Mouse (Mus musculus) forebrain, embryonic 14.5 days (tissue): ENCODE results near the gene Elac2. TPM values are rescaled to one million over a fixed set of nuclear protein-coding genes. Genes with fewer than 3 reads are reported as not detected.

Experiments
- ATAC-seq: fragments of 200-750 bp; cut with Nextera tagmentation; 2 replicates; pipeline ENCODE4 v1.8.0; 2017; ENCODE audit warnings: mild to moderate bottlenecking, moderate library complexity
- DNase-seq: peaks from one replicate; pipeline ENCODE4 v3.0.0-alpha.2; 2015; ENCODE audit warnings: low spot score
- H3K27ac ChIP-seq: fragments of 300-500 bp; sonication (generic); 2 replicates; pipeline ENCODE4 v1.5.1; 2014; ENCODE audit warnings: low read depth, mild to moderate bottlenecking, control low read depth, low read length, moderate library complexity
- H3K27me3 ChIP-seq: fragments of 300-500 bp; sonication (generic); replicated peaks from 2 replicates; pipeline ENCODE4 v1.6.1; 2014; ENCODE audit warnings: low read length, control low read depth, mixed read lengths; ENCODE audit not compliant: control insufficient read depth, insufficient read depth
- H3K36me3 ChIP-seq: fragments of 300-500 bp; sonication (generic); 2 replicates; pipeline ENCODE4 v1.6.1; 2014; ENCODE audit warnings: low read length, control low read depth; ENCODE audit not compliant: control insufficient read depth, insufficient read depth
- H3K4me1 ChIP-seq: fragments of 300-500 bp; sonication (generic); 2 replicates; pipeline ENCODE4 v1.6.1; 2014; ENCODE audit warnings: antibody characterized with exemption, low read length, control low read depth; ENCODE audit not compliant: control insufficient read depth, insufficient read depth
- H3K4me2 ChIP-seq: fragments of 300-500 bp; sonication (generic); 2 replicates; pipeline ENCODE4 v1.6.1; 2014; ENCODE audit warnings: mild to moderate bottlenecking, control low read depth, low read length
- H3K4me3 ChIP-seq: fragments of 300-500 bp; sonication (generic); 2 replicates; pipeline ENCODE4 v1.5.1; 2014; ENCODE audit warnings: low read depth, low read length, control low read depth
- H3K9ac ChIP-seq: fragments of 300-500 bp; sonication (generic); 2 replicates; pipeline ENCODE4 v1.6.1; 2014; ENCODE audit warnings: mild to moderate bottlenecking, low read length, control low read depth, moderate library complexity
- H3K9me3 ChIP-seq: fragments of 300-500 bp; sonication (generic); replicated peaks from 2 replicates; pipeline ENCODE4 v1.6.1; 2016; ENCODE audit warnings: low read length, control low read depth, mixed read lengths; ENCODE audit not compliant: control insufficient read depth
- WGBS: fragments of 180-500 bp; shearing (Covaris S2); extraction: QIAGEN DNeasy Blood & Tissue Kit; methylation state at CpG from one replicate; pipeline ENCODE4 v1.1.7; 2014; 5-methylcytosine and 5-hydroxymethylcytosine counted together
- polyA plus RNA-seq: library from polyadenylated mRNA; unstranded; fragments of >200 nt; fragmentation: Nextera tagmentation; extraction: Ambion mirVana; gene quantifications from 2 replicates; pipeline ENCODE4 v1.2.1, GENCODE M21; 2014

The Elac2 gene
- polyA plus RNA-seq, 1 experiment from 2014 or later = 29.1 TPM

DNA sequence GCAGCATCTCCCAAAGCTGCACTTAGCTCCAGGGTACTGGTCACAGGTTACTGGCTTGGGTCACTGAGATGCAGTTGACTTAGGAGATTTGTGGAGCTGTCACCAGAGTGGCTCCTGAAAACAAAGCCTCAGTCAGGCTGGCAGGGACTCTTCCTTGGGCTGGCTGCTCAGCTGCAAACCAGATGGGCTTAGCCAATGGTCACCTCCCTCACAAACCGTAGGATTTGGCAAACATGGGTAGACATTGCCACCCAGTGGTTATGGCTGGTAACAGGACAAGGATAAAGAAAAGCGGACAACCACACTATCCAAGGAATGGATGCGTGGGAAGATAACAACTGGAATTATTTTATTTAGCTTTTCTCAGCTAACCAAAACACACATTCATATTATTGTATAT lies 10.3 kb upstream of the Elac2 start:
- Histone ChIP-seq H3K27me3 (peaks cover 5% of the 10 kb centered on the region; the same call in 1 of the 2 replicates), H3K4me1 (no peaks in the 10 kb centered on the region; the same call in 1 of the 2 replicates), H3K9ac (no peak overlapping the region), H3K4me3 (no peak overlapping the region), H3K27ac (no peak overlapping the region), H3K4me2 (no peak overlapping the region), H3K36me3 (no peaks in the 10 kb centered on the region), H3K9me3 (no peaks in the 10 kb centered on the region)
- peak; percentile 89 for DNase-seq
- peak; percentile 89; the same call in 1 of the 2 replicates for ATAC-seq
- WGBS = 11% methylated on average over 3 of the region's 3 CpGs

DNA sequence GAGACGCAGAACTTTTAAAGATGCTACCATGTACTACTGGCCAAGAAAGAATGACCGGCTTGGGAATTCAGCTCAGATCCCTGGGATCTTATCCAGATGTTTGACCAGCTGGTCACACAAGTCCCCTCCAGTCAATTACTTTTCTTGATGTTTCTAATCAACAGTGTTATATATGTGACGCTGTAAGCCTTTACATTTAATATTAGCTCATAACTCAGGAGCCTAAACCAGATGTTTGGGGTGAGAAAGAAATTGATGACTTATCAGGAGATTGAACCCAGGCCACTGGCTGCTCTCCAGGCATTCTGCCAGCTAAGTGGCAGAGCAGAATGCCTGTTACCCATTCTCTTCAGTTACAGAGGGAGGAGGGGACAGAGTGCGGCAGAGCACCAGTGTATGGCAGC lies 9.9 kb upstream of the Elac2 start:
- DNase-seq (no peak), ATAC-seq (0 out of 2 replicates have a peak, but pooled peaks have one; percentile 29)
- Histone ChIP-seq H3K4me3 (no peak overlapping the region), H3K4me1 (no peaks in the 10 kb centered on the region; the same call in 1 of the 2 replicates), H3K9ac (no peak overlapping the region), H3K36me3 (no peaks in the 10 kb centered on the region), H3K9me3 (no peaks in the 10 kb centered on the region), H3K4me2 (no peak overlapping the region), H3K27ac (no peak overlapping the region), H3K27me3 (peaks cover 5% of the 10 kb centered on the region; the same call in 1 of the 2 replicates)
- 68% methylated on average over 4 of the region's 4 CpGs for WGBS

GRCm38 (mm10) chr11:64971471-64971988 lies 7.3 kb upstream of the Elac2 start:
- Histone ChIP-seq H3K27me3 (peaks cover 5% of the 10 kb centered on the region; the same call in 1 of the 2 replicates), H3K4me3 (no peak overlapping the region), H3K4me1 (no peaks in the 10 kb centered on the region; the same call in 1 of the 2 replicates), H3K4me2 (no peak overlapping the region), H3K36me3 (no peaks in the 10 kb centered on the region), H3K9me3 (no peaks in the 10 kb centered on the region), H3K27ac (no peak overlapping the region), H3K9ac (no peak overlapping the region)
- DNase-seq (no peak), ATAC-seq (no peak)
- WGBS = 73% methylated on average over 3 of the region's 3 CpGs

DNA sequence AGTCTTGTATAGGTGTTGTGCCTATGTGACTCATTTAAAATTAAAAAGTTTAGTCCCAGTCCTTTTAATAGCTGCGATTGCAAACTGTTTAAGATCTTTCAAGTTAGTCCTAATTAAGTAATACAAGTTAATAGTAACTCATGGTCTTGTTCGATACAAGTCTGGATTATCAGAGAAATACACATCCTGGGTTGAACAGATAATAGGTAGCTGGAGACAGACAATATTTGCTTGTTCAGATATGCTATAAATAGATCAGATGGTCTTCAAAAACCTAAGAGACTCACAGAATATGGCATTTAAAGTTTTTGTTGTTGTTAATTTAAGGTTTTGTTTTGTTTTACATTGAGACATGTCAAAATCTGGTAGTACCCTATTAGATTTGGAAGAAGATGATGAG lies 6.4 kb upstream of the Elac2 start:
- no peak for DNase-seq
- Histone ChIP-seq H3K27ac (no peak overlapping the region), H3K27me3 (peaks cover 5% of the 10 kb centered on the region; the same call in 1 of the 2 replicates), H3K4me3 (no peak overlapping the region), H3K9ac (no peak overlapping the region), H3K9me3 (no peaks in the 10 kb centered on the region), H3K36me3 (no peaks in the 10 kb centered on the region), H3K4me2 (no peak overlapping the region), H3K4me1 (no peaks in the 10 kb centered on the region; the same call in 1 of the 2 replicates)
- no peak for ATAC-seq
- WGBS = 77% methylated on average over 2 of the region's 2 CpGs

DNA sequence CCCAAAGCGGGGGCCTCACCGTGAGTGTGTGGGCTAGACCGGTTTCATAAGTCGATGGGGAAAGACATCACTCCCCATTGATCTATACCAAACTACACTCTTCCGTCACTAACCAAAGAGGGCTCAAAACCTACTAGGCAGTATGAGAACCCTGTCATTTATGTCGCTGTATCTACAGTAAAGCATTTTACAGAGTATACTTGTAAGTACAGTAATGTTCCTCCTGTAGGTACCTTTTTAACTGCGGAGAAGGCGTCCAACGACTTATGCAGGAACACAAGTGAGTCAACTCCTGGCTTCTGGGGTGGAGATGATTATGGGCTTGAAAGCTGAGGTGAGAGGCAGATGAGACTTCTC lies 629 bp downstream of the Elac2 start:
- no peaks in the 10 kb centered on the region for H3K27me3 ChIP-seq
- no peak for DNase-seq
- no peaks in the 10 kb centered on the region for H3K9me3 ChIP-seq
- 11% methylated on average over 9 of the region's 9 CpGs for WGBS
- no peak overlapping the region for H3K27ac ChIP-seq
- H3K36me3 ChIP-seq = peaks cover 36% of the 10 kb centered on the region
- peak overlapping the region; percentile 83 for H3K9ac ChIP-seq
- H3K4me3 ChIP-seq = peak overlapping the region; percentile 88
- ATAC-seq = no peak
- peak overlapping the region; percentile 87 for H3K4me2 ChIP-seq
- peaks cover 10% of the 10 kb centered on the region; the same call in 1 of the 2 replicates for H3K4me1 ChIP-seq

- Histone ChIP-seq H3K4me1 (no peaks in the 10 kb centered on the region), H3K4me3 (no peak overlapping the region), H3K27ac (no peak overlapping the region), H3K27me3 (no peaks in the 10 kb centered on the region), H3K9ac (no peak overlapping the region), H3K4me2 (no peak overlapping the region), H3K9me3 (no peaks in the 10 kb centered on the region), H3K36me3 (peaks cover 90% of the 10 kb centered on the region)
- WGBS = 89% methylated on average over 2 of the region's 2 CpGs
- ATAC-seq = no peak
- no peak for DNase-seq
Observed at GRCm38 (mm10) chr11:64988556-64988955, 9.7 kb downstream of the Elac2 start.

- 88% methylated on average over 3 of the region's 3 CpGs for WGBS
- peaks cover 88% of the 10 kb centered on the region for H3K36me3 ChIP-seq
- H3K9ac ChIP-seq = no peak overlapping the region
- H3K27me3 ChIP-seq = no peaks in the 10 kb centered on the region
- ATAC-seq = no peak
- no peaks in the 10 kb centered on the region for H3K9me3 ChIP-seq
- H3K4me2 ChIP-seq = no peak overlapping the region
- no peaks in the 10 kb centered on the region for H3K4me1 ChIP-seq
- no peak for DNase-seq
- no peak overlapping the region for H3K4me3 ChIP-seq
- no peak overlapping the region for H3K27ac ChIP-seq
Observed at GRCm38 (mm10) chr11:64998439-64998838, 19.6 kb downstream of the Elac2 start.

GRCm38 (mm10) chr11:64999685-65000084 lies 20.8 kb downstream of the Elac2 start:
- Histone ChIP-seq H3K4me2 (no peak overlapping the region), H3K36me3 (peaks cover 85% of the 10 kb centered on the region), H3K4me3 (no peak overlapping the region), H3K9ac (no peak overlapping the region), H3K27me3 (no peaks in the 10 kb centered on the region), H3K27ac (no peak overlapping the region), H3K9me3 (no peaks in the 10 kb centered on the region), H3K4me1 (no peaks in the 10 kb centered on the region)
- ATAC-seq = no peak
- WGBS = 42% methylated on average over 5 of the region's 5 CpGs
- no peak for DNase-seq

DNA sequence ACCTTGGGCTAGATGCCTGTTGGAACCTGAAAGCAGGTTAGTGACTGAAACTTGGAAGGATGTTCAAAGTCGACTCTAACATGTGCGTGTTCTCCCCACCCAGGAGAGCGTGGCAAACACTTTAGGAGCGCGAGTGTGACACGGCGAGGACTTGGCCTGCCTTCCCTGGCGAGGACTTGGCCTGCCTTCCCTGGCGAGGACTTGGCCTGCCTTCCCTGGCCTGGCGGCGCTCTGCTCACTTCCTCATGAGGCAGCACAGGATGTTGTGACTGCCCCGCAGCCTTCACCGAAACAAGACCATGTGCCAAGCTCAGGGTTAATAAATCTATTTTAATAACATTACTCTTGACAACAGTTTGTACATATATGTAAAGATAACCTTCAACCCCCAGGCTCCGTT lies 22.9 kb downstream of the Elac2 start:
- Histone ChIP-seq H3K4me3 (no peak overlapping the region), H3K9ac (no peak overlapping the region), H3K9me3 (no peaks in the 10 kb centered on the region), H3K4me2 (no peak overlapping the region), H3K27me3 (no peaks in the 10 kb centered on the region), H3K36me3 (peaks cover 73% of the 10 kb centered on the region), H3K4me1 (no peaks in the 10 kb centered on the region), H3K27ac (no peak overlapping the region)
- ATAC-seq = no peak
- 91% methylated on average over 14 of the region's 14 CpGs for WGBS
- DNase-seq = no peak
